In the genomic region with DNA sequence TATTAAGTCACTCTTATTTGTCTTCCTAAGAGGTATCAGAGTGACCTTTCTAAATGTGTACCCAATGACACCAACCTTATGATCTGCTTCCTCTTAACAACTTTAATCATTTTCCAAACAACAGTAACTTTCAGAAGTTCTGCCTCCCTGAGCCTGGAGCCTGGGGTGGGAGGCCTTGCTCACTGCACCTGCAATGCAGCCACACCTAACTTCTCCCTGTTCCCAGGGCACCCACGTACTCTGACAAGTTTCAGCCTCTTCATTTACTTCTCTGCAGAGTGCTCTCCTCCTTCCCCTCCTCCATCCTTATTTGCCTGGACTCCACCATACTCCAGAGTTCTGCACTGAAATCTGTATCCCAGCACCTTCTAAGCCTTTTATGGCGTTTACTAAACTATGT, we compare ENCODE assay signal across 22 mouse cellular contexts. TPM values are rescaled to one million over a fixed set of nuclear protein-coding genes. Genes with fewer than 3 reads are reported as not detected.
DNase-seq lines count a peak whose midpoint lies in the region; ATAC-seq lines count a peak whose summit lies in the region.
"Had no signal": no experiment of that assay in that cellular context is flagged by ENCODE, and none has a peak within 500 bp of the region (broad histone marks: within the 10 kb centered on the region; RNA-seq: fewer than 3 reads in every experiment).

No protein-coding gene starts in this region.

- no peaks in the 10 kb centered on the region for H3K9me3 ChIP-seq in hindbrain, embryonic 10.5 days
- no peaks in the 10 kb centered on the region for H3K9me3 ChIP-seq in hindbrain, embryonic 16.5 days (ENCODE audit: control insufficient read depth, low read length)
- H3K9me3 ChIP-seq in midbrain, embryonic 10.5 days (replicated peaks), result no peaks in the 10 kb centered on the region
- no peaks in the 10 kb centered on the region for H3K9me3 ChIP-seq in midbrain, embryonic 16.5 days (replicated peaks; ENCODE audit: control insufficient read depth, low read length, poor library complexity, severe bottlenecking)
- no peaks in the 10 kb centered on the region for H3K9me3 ChIP-seq in hindbrain, embryonic 15.5 days
- H3K9me3 ChIP-seq in stomach, embryonic 16.5 days (replicated peaks; ENCODE audit: control insufficient read depth, low read length), result no peaks in the 10 kb centered on the region
- H3K9me3 ChIP-seq: embryonic facial prominence, embryonic 15.5 days; kidney, embryonic 15.5 days had no signal

- ATAC-seq in hindbrain, embryonic 16.5 days, result no peak
- ATAC-seq in midbrain, embryonic 16.5 days, result no peak
- no peak for ATAC-seq in hindbrain, embryonic 15.5 days (ENCODE audit: low FRiP score, low read depth)
- peak; percentile 88 for ATAC-seq in stomach, embryonic 16.5 days (ENCODE audit: insufficient read depth, low FRiP score)
- no peak for ATAC-seq in monocyte, adult 5-6 weeks (replicated peaks; ENCODE audit: insufficient number of reproducible peaks, low FRiP score, low TSS enrichment, poor library complexity, severe bottlenecking)
- ATAC-seq: forebrain, embryonic 16.5 days; Patski had no signal

- WGBS in hindbrain, embryonic 10.5 days, result 41% methylated on average over 2 of the region's 2 CpGs
- 38% methylated on average over 2 of the region's 2 CpGs for WGBS in hindbrain, embryonic 16.5 days
- 45% methylated on average over 2 of the region's 2 CpGs for WGBS in midbrain, embryonic 10.5 days
- WGBS in midbrain, embryonic 16.5 days, result 35% methylated on average over 2 of the region's 2 CpGs
- 39% methylated on average over 2 of the region's 2 CpGs for WGBS in hindbrain, embryonic 15.5 days
- WGBS in stomach, embryonic 16.5 days, result 57% methylated on average over 2 of the region's 2 CpGs

- peaks cover 12% of the 10 kb centered on the region for H3K27me3 ChIP-seq in hindbrain, embryonic 10.5 days (ENCODE audit: insufficient read depth, poor library complexity, severe bottlenecking)
- no peaks in the 10 kb centered on the region for H3K27me3 ChIP-seq in hindbrain, embryonic 16.5 days (replicated peaks; ENCODE audit: control insufficient read depth, insufficient read depth, low read length)
- H3K27me3 ChIP-seq in midbrain, embryonic 10.5 days (ENCODE audit: low read depth, poor library complexity, severe bottlenecking), result peaks cover 17% of the 10 kb centered on the region
- H3K27me3 ChIP-seq in midbrain, embryonic 16.5 days (ENCODE audit: control insufficient read depth, insufficient read depth, low read depth, low read length), result no peaks in the 10 kb centered on the region; the same call in 1 of the 2 replicates
- H3K27me3 ChIP-seq in hindbrain, embryonic 15.5 days, result no peaks in the 10 kb centered on the region
- no peaks in the 10 kb centered on the region; the same call in 1 of the 2 replicates for H3K27me3 ChIP-seq in stomach, embryonic 16.5 days (ENCODE audit: control insufficient read depth, insufficient read depth, low read length)

- no peak overlapping the region for H3K9ac ChIP-seq in hindbrain, embryonic 16.5 days (ENCODE audit: low read depth, low read length)
- H3K9ac ChIP-seq in midbrain, embryonic 16.5 days (ENCODE audit: low read depth, low read length), result no peak overlapping the region
- no peak overlapping the region for H3K9ac ChIP-seq in hindbrain, embryonic 15.5 days
- no peak overlapping the region for H3K9ac ChIP-seq in stomach, embryonic 16.5 days (ENCODE audit: low read length)
- H3K9ac ChIP-seq: embryonic facial prominence, embryonic 15.5 days; kidney, embryonic 15.5 days had no signal

- peaks cover 29% of the 10 kb centered on the region for H3K4me1 ChIP-seq in hindbrain, embryonic 10.5 days (replicated peaks)
- H3K4me1 ChIP-seq in hindbrain, embryonic 16.5 days (ENCODE audit: control insufficient read depth, insufficient read depth, low read depth, low read length), result peaks cover 8% of the 10 kb centered on the region
- peaks cover 33% of the 10 kb centered on the region for H3K4me1 ChIP-seq in midbrain, embryonic 10.5 days
- peaks cover 14% of the 10 kb centered on the region; the same call in 1 of the 2 replicates for H3K4me1 ChIP-seq in midbrain, embryonic 16.5 days (ENCODE audit: control insufficient read depth, insufficient read depth, low read length)
- H3K4me1 ChIP-seq in hindbrain, embryonic 15.5 days (replicated peaks), result peaks cover 18% of the 10 kb centered on the region
- peaks cover 5% of the 10 kb centered on the region; the same call in 1 of the 2 replicates for H3K4me1 ChIP-seq in stomach, embryonic 16.5 days (ENCODE audit: control insufficient read depth, insufficient read depth, low read length)

- H3K27ac ChIP-seq in hindbrain, embryonic 10.5 days, result peak overlapping the region; percentile 92
- no peak overlapping the region for H3K27ac ChIP-seq in hindbrain, embryonic 16.5 days (ENCODE audit: low read depth, low read length)
- no peak overlapping the region for H3K27ac ChIP-seq in midbrain, embryonic 10.5 days (replicated peaks)
- no peak overlapping the region for H3K27ac ChIP-seq in midbrain, embryonic 16.5 days (ENCODE audit: low read length)
- H3K27ac ChIP-seq in hindbrain, embryonic 15.5 days (replicated peaks), result no peak overlapping the region
- H3K27ac ChIP-seq in stomach, embryonic 16.5 days (ENCODE audit: low read length), result peak overlapping the region; percentile 85
- H3K27ac ChIP-seq: embryonic facial prominence, embryonic 15.5 days; kidney, embryonic 15.5 days; left cerebral cortex, adult 2 months had no signal

- H3K36me3 ChIP-seq in hindbrain, embryonic 10.5 days, result no peaks in the 10 kb centered on the region
- no peaks in the 10 kb centered on the region for H3K36me3 ChIP-seq in hindbrain, embryonic 16.5 days (ENCODE audit: control insufficient read depth, insufficient read depth, low read length)
- no peaks in the 10 kb centered on the region for H3K36me3 ChIP-seq in midbrain, embryonic 10.5 days
- no peaks in the 10 kb centered on the region for H3K36me3 ChIP-seq in midbrain, embryonic 16.5 days (ENCODE audit: control insufficient read depth, insufficient read depth, low read length)
- no peaks in the 10 kb centered on the region for H3K36me3 ChIP-seq in hindbrain, embryonic 15.5 days
- no peaks in the 10 kb centered on the region for H3K36me3 ChIP-seq in stomach, embryonic 16.5 days (ENCODE audit: control insufficient read depth, insufficient read depth, low read length)
- H3K36me3 ChIP-seq: embryonic facial prominence, embryonic 15.5 days; kidney, embryonic 15.5 days had no signal

- H3K4me2 ChIP-seq in hindbrain, embryonic 16.5 days (ENCODE audit: low read length), result no peak overlapping the region
- H3K4me2 ChIP-seq in midbrain, embryonic 16.5 days (ENCODE audit: low read length), result no peak overlapping the region
- H3K4me2 ChIP-seq in hindbrain, embryonic 15.5 days, result peak overlapping the region; percentile 5; the same call in 1 of the 2 replicates
- no peak overlapping the region for H3K4me2 ChIP-seq in stomach, embryonic 16.5 days (ENCODE audit: low read depth, low read length)
- H3K4me2 ChIP-seq: embryonic facial prominence, embryonic 15.5 days had no signal

- H3K4me3 ChIP-seq in hindbrain, embryonic 10.5 days, result peak overlapping the region; percentile 84
- H3K4me3 ChIP-seq in hindbrain, embryonic 16.5 days (ENCODE audit: low read length), result no peak overlapping the region
- H3K4me3 ChIP-seq in midbrain, embryonic 10.5 days, result peak overlapping the region; percentile 82
- no peak overlapping the region for H3K4me3 ChIP-seq in midbrain, embryonic 16.5 days (ENCODE audit: low read depth, low read length)
- no peak overlapping the region for H3K4me3 ChIP-seq in hindbrain, embryonic 15.5 days
- no peak overlapping the region for H3K4me3 ChIP-seq in stomach, embryonic 16.5 days (replicated peaks; ENCODE audit: low read length)
- H3K4me3 ChIP-seq: left cerebral cortex, adult 2 months had no signal

- no peak for DNase-seq in hindbrain, embryonic 10.5 days (ENCODE audit: low spot score)
- DNase-seq in midbrain, embryonic 10.5 days (ENCODE audit: low spot score), result no peak
- no peak for DNase-seq in adrenal gland, adult (ENCODE audit: inconsistent age in 2 of 2, low spot score in 1 of 2)
- DNase-seq: adrenal gland, postnatal 14 days; cerebellum, adult 11-12 months; cerebellum, postnatal 25 days; kidney, postnatal 4 days; layer of hippocampus, adult 9-11 months; left cerebral cortex, postnatal 4 days; liver; retina, postnatal 1 day; thymus, postnatal 14 days had no signal

RNA-seq across cellular contexts. Expression of gene Ndnf, which starts 1.4 kb away (rescaled TPM):
- 20.0 and 24.7 TPM in 2 replicates for polyA plus RNA-seq in hindbrain, embryonic 10.5 days (2016; fragmentation: Nextera tagmentation; extraction: Ambion mirVana)
- polyA plus RNA-seq in hindbrain, embryonic 16.5 days (2015; fragmentation: Nextera tagmentation; extraction: Ambion mirVana), result 10.8 and 15.7 TPM in 2 replicates
- 14.3 and 17.5 TPM in 2 replicates for polyA plus RNA-seq in midbrain, embryonic 10.5 days (2016; fragmentation: Nextera tagmentation; extraction: Ambion mirVana)
- 3.8 and 4.5 TPM in 2 replicates for polyA plus RNA-seq in midbrain, embryonic 16.5 days (2015; fragmentation: Nextera tagmentation; extraction: Ambion mirVana)
- polyA plus RNA-seq in hindbrain, embryonic 15.5 days (2015; fragmentation: Nextera tagmentation; extraction: Ambion mirVana), result 11.3 and 12.7 TPM in 2 replicates
- 5.5 and 6.0 TPM in 2 replicates for polyA plus RNA-seq in stomach, embryonic 16.5 days (2015; fragmentation: Nextera tagmentation; extraction: Ambion mirVana)
- total RNA-seq in monocyte, adult 5-6 weeks (2017), result 4.3 to 14.0 TPM (median 13.8 TPM) in 3 replicates
- polyA plus RNA-seq: Patski had no signal

Comparison
In these comparisons a context has a peak if more than half of its experiments do, and no peak if none do; other contexts are left out.
1. H3K27ac ChIP-seq: peak in hindbrain, embryonic 10.5 days (single experiment) and stomach, embryonic 16.5 days (single experiment); none in hindbrain, embryonic 16.5 days (single experiment), midbrain, embryonic 10.5 days (single experiment), midbrain, embryonic 16.5 days (single experiment) and hindbrain, embryonic 15.5 days (single experiment).
2. H3K4me3 ChIP-seq: peak in hindbrain, embryonic 10.5 days (single experiment) and midbrain, embryonic 10.5 days (single experiment); none in hindbrain, embryonic 16.5 days (single experiment), midbrain, embryonic 16.5 days (single experiment), hindbrain, embryonic 15.5 days (single experiment) and stomach, embryonic 16.5 days (single experiment).